Mouse (Mus musculus) ES-CJ7 (cell line): ENCODE results near the gene Aph1b.

Source experiments
- DNase-seq: peaks from one replicate; pipeline ENCODE4 v3.0.0; 2011; ENCODE audit warnings: low read depth, low spot score

Aph1b gene

DNA sequence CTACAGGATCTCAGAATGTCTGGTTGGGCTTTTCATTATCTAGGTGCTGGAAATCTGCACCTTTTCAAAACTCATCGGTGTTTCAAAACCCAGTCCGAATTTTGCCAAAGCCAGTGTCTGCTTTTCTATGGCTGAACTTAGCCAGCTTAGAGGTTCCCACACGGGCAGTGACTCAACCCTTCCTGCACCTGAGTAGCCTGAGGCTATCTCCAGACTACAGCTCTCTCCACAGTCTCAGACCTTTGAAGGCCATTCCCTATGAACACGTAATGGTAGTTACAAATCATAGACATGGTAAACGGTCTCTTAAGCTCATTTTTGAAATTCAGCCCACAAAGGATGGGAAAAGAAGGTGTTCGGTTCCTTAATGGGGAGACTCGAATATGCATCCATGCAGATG is 55.8 kb downstream of the Aph1b start:
- DNase-seq, result no peak

GRCm38 (mm10) chr9:66736551-66736950 is 58.7 kb downstream of the Aph1b start:
- no peak for DNase-seq

- DNase-seq, result no peak
These were observed 59.3 kb downstream of the Aph1b start for GRCm38 (mm10) chr9:66736016-66736415.

- DNase-seq, result no peak
These were observed 60.2 kb downstream of the Aph1b start for GRCm38 (mm10) chr9:66735122-66735521.

GRCm38 (mm10) chr9:66734568-66734967 is 60.7 kb downstream of the Aph1b start:
- no peak for DNase-seq

DNA sequence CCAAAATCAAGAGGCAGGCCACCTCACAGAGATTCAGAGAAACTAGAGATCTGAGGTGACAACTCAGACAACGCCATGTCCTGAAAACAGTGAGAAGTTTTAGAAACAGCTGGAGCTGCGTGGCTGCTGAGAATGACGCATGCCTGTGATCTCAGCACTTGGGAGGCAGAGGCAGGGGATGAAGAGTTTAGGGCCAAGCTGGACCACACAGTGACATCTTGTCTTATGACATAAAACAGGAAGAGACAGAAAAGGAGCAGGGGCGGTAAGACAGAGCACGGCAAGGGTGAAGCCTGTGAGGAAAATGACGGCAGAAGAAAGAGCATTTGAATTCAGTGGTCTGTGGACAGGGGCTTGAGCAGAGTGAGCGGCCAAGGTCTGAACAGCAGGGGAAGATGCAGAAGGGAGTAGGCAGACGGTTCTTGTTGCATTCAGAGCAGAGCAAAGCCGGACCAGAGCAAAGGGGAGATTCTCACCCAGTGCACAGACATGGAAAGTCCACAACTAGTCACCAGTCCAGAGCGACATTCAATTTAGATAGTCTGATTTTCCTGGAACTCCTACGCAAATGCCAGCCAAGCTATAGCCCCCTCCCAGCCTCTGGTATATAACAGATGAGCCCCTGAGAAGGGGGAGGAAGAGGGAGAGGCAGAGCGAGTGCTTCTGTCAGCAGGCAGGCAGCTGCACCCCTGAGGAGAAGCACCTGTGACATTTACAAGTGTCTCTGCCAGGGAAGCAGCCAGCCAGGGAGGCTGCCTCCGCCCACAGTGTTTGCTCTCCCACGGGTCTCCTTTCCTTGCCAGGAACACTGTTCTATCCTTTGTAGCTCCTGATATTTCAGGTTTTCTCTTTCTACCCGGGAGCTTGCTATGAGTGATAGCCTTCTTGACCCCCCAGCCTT is 62.2 kb downstream of the Aph1b start:
- no peak for DNase-seq

- no peak for DNase-seq
These were observed 64.0 kb downstream of the Aph1b start for GRCm38 (mm10) chr9:66731284-66731683.

DNA sequence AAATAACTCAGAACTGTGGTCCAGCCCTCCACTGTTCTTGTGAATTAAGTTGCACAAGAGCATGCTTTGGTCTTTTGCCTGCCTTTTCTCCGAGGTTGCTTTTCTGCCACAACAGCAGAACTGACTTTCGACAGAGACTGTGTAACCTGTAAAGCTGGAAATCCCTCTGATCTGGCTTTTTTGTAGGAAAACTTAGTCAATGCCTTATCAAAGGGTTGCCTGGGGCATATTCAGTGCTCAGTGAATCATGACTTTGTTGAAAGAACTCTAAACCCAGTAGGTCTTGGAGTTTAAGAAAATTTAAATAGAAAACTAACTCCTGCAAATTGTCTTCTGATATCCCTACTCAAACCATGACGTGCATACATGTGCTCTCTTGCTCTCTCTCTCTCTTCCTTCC is 64.7 kb downstream of the Aph1b start:
- DNase-seq, result no peak

- DNase-seq, result no peak
These were observed 68.0 kb downstream of the Aph1b start for GRCm38 (mm10) chr9:66727333-66727732.

- no peak for DNase-seq
These were observed 69.7 kb downstream of the Aph1b start for GRCm38 (mm10) chr9:66725591-66725990.
